Comparison of ENCODE assay signal across 8 mouse cellular contexts in genomic region chr14:27335331-27336207, GRCm38 (mm10).
A peak's percentile ranks its signal among the peaks of the same experiment; 100 is the strongest.
DNase-seq lines count a peak whose midpoint lies in the region; ATAC-seq and TF ChIP-seq lines count a peak whose summit lies in the region.

No protein-coding gene starts in this region.

- H3K4me3 ChIP-seq in brown adipose tissue, adult 24 weeks (ENCODE audit: insufficient read depth, low read depth, low read length) = peak overlapping the region; percentile 70
- peak overlapping the region; percentile 60 for H3K4me3 ChIP-seq in erythroblast, embryonic 14.5 days (replicated peaks)
- H3K4me3 ChIP-seq in heart, embryonic 12.5 days = peak overlapping the region; percentile 61
- peak overlapping the region; percentile 58 for H3K4me3 ChIP-seq in kidney, embryonic 16.5 days (ENCODE audit: low read length)
- peak overlapping the region; percentile 56 for H3K4me3 ChIP-seq in limb, embryonic 15.5 days
- peak overlapping the region; percentile 63 for H3K4me3 ChIP-seq in midbrain, embryonic 16.5 days (ENCODE audit: low read depth, low read length)
- peak overlapping the region; percentile 85 for H3K4me3 ChIP-seq in spleen, adult 2 months (ENCODE audit: extremely low read depth, insufficient read depth, insufficient read length)

- no peak for TF ChIP-seq CTCF in spleen, adult 2 months (IDR thresholded peaks at IDR 0.05; ENCODE audit: extremely low read depth, insufficient read depth, insufficient read length, insufficient replicate concordance)

- H3K9ac ChIP-seq in heart, embryonic 12.5 days = peak overlapping the region; percentile 76
- H3K9ac ChIP-seq in kidney, embryonic 16.5 days (replicated peaks; ENCODE audit: low read length) = peak overlapping the region; percentile 55
- peak overlapping the region; percentile 46 for H3K9ac ChIP-seq in limb, embryonic 15.5 days
- H3K9ac ChIP-seq in midbrain, embryonic 16.5 days (ENCODE audit: low read depth, low read length) = peak overlapping the region; percentile 74

- H3K4me2 ChIP-seq in heart, embryonic 12.5 days = peak overlapping the region; percentile 98
- H3K4me2 ChIP-seq in kidney, embryonic 16.5 days (replicated peaks; ENCODE audit: low read depth, low read length) = peak overlapping the region; percentile 85
- H3K4me2 ChIP-seq in limb, embryonic 15.5 days = peak overlapping the region; percentile 85
- H3K4me2 ChIP-seq in midbrain, embryonic 16.5 days (ENCODE audit: low read length) = peak overlapping the region; percentile 93

- peak; percentile 97 for DNase-seq in B cell, adult 2 months
- peak; percentile 81 to 93 for DNase-seq in spleen, adult 2 months (ENCODE audit: low read depth in 1 of 2, low spot score in 2 of 2)

- peak; percentile 94 for ATAC-seq in heart, embryonic 12.5 days (ENCODE audit: insufficient number of reproducible peaks, low FRiP score)
- peak; percentile 96 for ATAC-seq in kidney, embryonic 16.5 days (ENCODE audit: low FRiP score, low TSS enrichment)
- ATAC-seq in limb, embryonic 15.5 days (ENCODE audit: insufficient number of reproducible peaks, low FRiP score, low TSS enrichment, low read depth) = peak; percentile 88
- ATAC-seq in midbrain, embryonic 16.5 days = peak; percentile 95

- H3K4me1 ChIP-seq in brown adipose tissue, adult 24 weeks (ENCODE audit: control insufficient read depth, insufficient read depth, insufficient read length, low read length) = peaks cover 3% of the 10 kb centered on the region
- H3K4me1 ChIP-seq in erythroblast, embryonic 14.5 days (ENCODE audit: control insufficient read depth) = peaks cover 19% of the 10 kb centered on the region
- peaks cover 22% of the 10 kb centered on the region for H3K4me1 ChIP-seq in heart, embryonic 12.5 days (replicated peaks)
- peaks cover 17% of the 10 kb centered on the region; the same call in 1 of the 2 replicates for H3K4me1 ChIP-seq in kidney, embryonic 16.5 days (ENCODE audit: insufficient read depth, low read length)
- H3K4me1 ChIP-seq in limb, embryonic 15.5 days = peaks cover 46% of the 10 kb centered on the region
- peaks cover 7% of the 10 kb centered on the region; the same call in 1 of the 2 replicates for H3K4me1 ChIP-seq in midbrain, embryonic 16.5 days (ENCODE audit: control insufficient read depth, insufficient read depth, low read length)
- peaks cover 2% of the 10 kb centered on the region; the same call in 1 of the 2 replicates for H3K4me1 ChIP-seq in spleen, adult 2 months (ENCODE audit: control insufficient read depth, insufficient read depth, insufficient read length)

- no peaks in the 10 kb centered on the region for H3K36me3 ChIP-seq in erythroblast, embryonic 14.5 days (ENCODE audit: control insufficient read depth)
- H3K36me3 ChIP-seq in heart, embryonic 12.5 days = no peaks in the 10 kb centered on the region
- no peaks in the 10 kb centered on the region for H3K36me3 ChIP-seq in kidney, embryonic 16.5 days (ENCODE audit: insufficient read depth, low read length)
- H3K36me3 ChIP-seq in limb, embryonic 15.5 days = no peaks in the 10 kb centered on the region
- H3K36me3 ChIP-seq in midbrain, embryonic 16.5 days (ENCODE audit: control insufficient read depth, insufficient read depth, low read length) = no peaks in the 10 kb centered on the region
- H3K36me3 ChIP-seq in spleen, adult 2 months (ENCODE audit: control insufficient read depth, insufficient read depth, low read length) = no peaks in the 10 kb centered on the region

- WGBS in heart, embryonic 12.5 days = 3% methylated on average over 37 of the region's 37 CpGs
- 2% methylated on average over 37 of the region's 37 CpGs for WGBS in kidney, embryonic 16.5 days
- WGBS in limb, embryonic 15.5 days = 4% methylated on average over 37 of the region's 37 CpGs
- WGBS in midbrain, embryonic 16.5 days = 4% methylated on average over 37 of the region's 37 CpGs
- WGBS in spleen, adult 2 months = 4% methylated on average over 37 of the region's 37 CpGs

- TF ChIP-seq POLR2A in spleen, adult 2 months (IDR thresholded peaks at IDR 0.05; ENCODE audit: low read depth, low read length) = peak; percentile 89

- no peaks in the 10 kb centered on the region for H3K9me3 ChIP-seq in erythroblast, embryonic 14.5 days (ENCODE audit: control insufficient read depth, low read length)
- no peaks in the 10 kb centered on the region for H3K9me3 ChIP-seq in heart, embryonic 12.5 days (replicated peaks)
- H3K9me3 ChIP-seq in kidney, embryonic 16.5 days (ENCODE audit: low read length) = no peaks in the 10 kb centered on the region
- H3K9me3 ChIP-seq in limb, embryonic 15.5 days = no peaks in the 10 kb centered on the region
- H3K9me3 ChIP-seq in midbrain, embryonic 16.5 days (replicated peaks; ENCODE audit: control insufficient read depth, low read length, poor library complexity, severe bottlenecking) = no peaks in the 10 kb centered on the region

- peaks cover 30% of the 10 kb centered on the region for H3K27me3 ChIP-seq in erythroblast, embryonic 14.5 days (ENCODE audit: control insufficient read depth)
- H3K27me3 ChIP-seq in heart, embryonic 12.5 days (replicated peaks) = 0 out of 2 replicates have a peak, but pooled peaks cover 2% of the 10 kb centered on the region
- H3K27me3 ChIP-seq in kidney, embryonic 16.5 days (ENCODE audit: insufficient read depth, low read length) = peaks cover 11% of the 10 kb centered on the region
- no peaks in the 10 kb centered on the region for H3K27me3 ChIP-seq in limb, embryonic 15.5 days
- peaks cover 8% of the 10 kb centered on the region for H3K27me3 ChIP-seq in midbrain, embryonic 16.5 days (ENCODE audit: control insufficient read depth, insufficient read depth, low read depth, low read length)
- H3K27me3 ChIP-seq in spleen, adult 2 months (ENCODE audit: control insufficient read depth, insufficient read depth, low read length) = no peaks in the 10 kb centered on the region

- H3K27ac ChIP-seq in brown adipose tissue, adult 24 weeks (replicated peaks; ENCODE audit: low read depth, low read length) = no peak overlapping the region
- no peak overlapping the region for H3K27ac ChIP-seq in heart, embryonic 12.5 days (ENCODE audit: poor library complexity, severe bottlenecking)
- H3K27ac ChIP-seq in kidney, embryonic 16.5 days (ENCODE audit: low read length) = no peak overlapping the region
- peak overlapping the region; percentile 57; the same call in 1 of the 2 replicates for H3K27ac ChIP-seq in limb, embryonic 15.5 days
- no peak overlapping the region for H3K27ac ChIP-seq in midbrain, embryonic 16.5 days (ENCODE audit: low read length)
- H3K27ac ChIP-seq in spleen, adult 2 months (ENCODE audit: insufficient read depth, low read length) = peak overlapping the region; percentile 90

Comparison
In these comparisons a context has a peak if more than half of its experiments do, and no peak if none do; other contexts are left out.
1. H3K27ac ChIP-seq: peak in limb, embryonic 15.5 days (single experiment) and spleen, adult 2 months (single experiment); none in brown adipose tissue, adult 24 weeks (single experiment), heart, embryonic 12.5 days (single experiment), kidney, embryonic 16.5 days (single experiment) and midbrain, embryonic 16.5 days (single experiment).
2. Peak in every context shown above with its lines, with median percentiles within 50 percentile points of each other: H3K4me3 ChIP-seq, ATAC-seq, H3K4me2 ChIP-seq and H3K9ac ChIP-seq.